Mouse (Mus musculus) hindbrain, embryonic 11.5 days (tissue): ENCODE measurements at regions not wholly inside any gene's neighbourhood (a gene's known extent, or its start where the extent isn't known, plus 50 kb on each side); places are given as distances from the start of the nearest gene placed in this dataset.
"Not testable (repeated sequence)": the region's sequence is repeated elsewhere in the genome, so short reads cannot be mapped to it uniquely, and the experiment has no call there.

Experiments
- ATAC-seq: fragments of 200-750 bp; cut with Nextera tagmentation; 2 replicates; pipeline ENCODE4 v1.8.0; 2017; ENCODE audit warnings: mild to moderate bottlenecking, moderate TSS enrichment, moderate library complexity; ENCODE audit not compliant: low FRiP score
- DNase-seq: peaks from one replicate; pipeline ENCODE4 v3.0.0-alpha.2; 2015; ENCODE audit warnings: low spot score
- H3K27ac ChIP-seq: fragments of 300-500 bp; sonication (generic); 2 replicates; pipeline ENCODE4 v1.5.1; 2014; ENCODE audit warnings: mild to moderate bottlenecking, low read depth, low read length
- H3K27me3 ChIP-seq: fragments of 300-500 bp; sonication (generic); 2 replicates; pipeline ENCODE4 v1.6.1; 2014; ENCODE audit warnings: mild to moderate bottlenecking, low read length, moderate library complexity, mixed read lengths; ENCODE audit not compliant: control insufficient read depth, insufficient read depth
- H3K36me3 ChIP-seq: fragments of 300-500 bp; sonication (generic); 2 replicates; pipeline ENCODE4 v1.6.1; 2014; ENCODE audit warnings: mild to moderate bottlenecking, low read length, moderate library complexity, mixed read lengths; ENCODE audit not compliant: control insufficient read depth, insufficient read depth
- H3K4me1 ChIP-seq: fragments of 300-500 bp; sonication (generic); replicated peaks from 2 replicates; pipeline ENCODE4 v1.6.1; 2014; ENCODE audit warnings: low read length, mixed read lengths; ENCODE audit not compliant: control insufficient read depth, insufficient read depth
- H3K4me2 ChIP-seq: fragments of 300-500 bp; sonication (generic); replicated peaks from 2 replicates; pipeline ENCODE4 v1.6.1; 2014; ENCODE audit warnings: mild to moderate bottlenecking, low read depth, low read length
- H3K4me3 ChIP-seq: fragments of 300-500 bp; sonication (generic); 2 replicates; pipeline ENCODE4 v1.5.1; 2014; ENCODE audit warnings: low read depth, low read length
- H3K9ac ChIP-seq: fragments of 300-500 bp; sonication (generic); 2 replicates; pipeline ENCODE4 v1.6.1; 2014; ENCODE audit warnings: low read depth, low read length
- H3K9me3 ChIP-seq: fragments of 300-500 bp; sonication (generic); 2 replicates; pipeline ENCODE4 v1.6.1; 2016; ENCODE audit warnings: low read length; ENCODE audit not compliant: control insufficient read depth
- WGBS: fragments of 180-500 bp; shearing (Covaris S2); extraction: QIAGEN DNeasy Blood & Tissue Kit; methylation state at CpG from one replicate; pipeline ENCODE4 v1.1.7; 2014; 5-methylcytosine and 5-hydroxymethylcytosine counted together

DNA sequence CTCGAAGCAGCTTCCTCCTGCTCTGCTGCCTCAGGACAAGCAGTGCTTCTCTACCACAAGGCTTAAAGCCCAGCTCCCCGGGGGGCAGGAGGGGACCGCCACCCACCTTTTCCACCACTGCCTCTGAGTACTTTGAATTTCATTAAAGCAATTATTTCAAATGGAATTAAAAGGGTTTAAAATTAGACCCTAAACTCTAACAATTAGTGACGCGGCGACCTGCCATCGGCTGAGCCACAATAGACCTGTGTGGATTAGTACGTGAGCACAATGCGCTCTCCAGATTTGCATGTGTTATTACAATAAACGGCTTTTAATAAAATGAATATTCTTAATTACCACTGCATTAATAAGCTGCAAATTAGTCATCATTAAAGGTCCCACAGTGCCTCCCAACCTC lies 242.5 kb downstream of the 3100002H09Rik start:
- DNase-seq, result no peak
- Histone ChIP-seq H3K27ac (no peak overlapping the region), H3K27me3 (no peaks in the 10 kb centered on the region)

DNA sequence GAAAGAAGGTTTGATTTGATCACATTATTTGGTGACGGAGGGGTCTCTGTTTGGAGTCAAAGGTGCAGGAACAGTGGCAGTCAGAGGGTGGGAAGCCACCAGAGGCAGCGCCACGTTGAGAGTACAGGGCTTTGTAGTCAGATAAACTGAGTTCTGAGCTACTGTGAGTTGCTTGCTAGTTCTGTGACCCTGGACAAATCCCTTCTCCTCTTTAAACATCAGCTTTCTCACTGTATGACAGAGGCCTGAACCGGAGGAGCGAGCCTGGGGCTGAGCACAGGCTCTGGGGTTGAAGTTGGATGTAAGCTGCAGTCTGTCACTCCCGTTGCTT lies 250.1 kb downstream of the 3100002H09Rik start:
- Histone ChIP-seq H3K27ac (no peak overlapping the region), H3K9ac (no peak overlapping the region; the same call in 1 of the 2 replicates), H3K4me1 (no peaks in the 10 kb centered on the region), H3K4me3 (no peak overlapping the region), H3K27me3 (peaks cover 10% of the 10 kb centered on the region), H3K9me3 (no peaks in the 10 kb centered on the region), H3K36me3 (no peaks in the 10 kb centered on the region), H3K4me2 (no peak overlapping the region)
- 44% methylated on average over 6 of the region's 6 CpGs for WGBS
- DNase-seq (no peak), ATAC-seq (no peak)

More for the DNA sequence above, 242.5 kb downstream of the 3100002H09Rik start:
- WGBS, result 80% methylated on average over 10 of the region's 10 CpGs
- H3K4me2 ChIP-seq, result no peak overlapping the region
- H3K9me3 ChIP-seq, result no peaks in the 10 kb centered on the region
- H3K4me1 ChIP-seq, result no peaks in the 10 kb centered on the region
- no peak for ATAC-seq
- no peaks in the 10 kb centered on the region for H3K36me3 ChIP-seq
- no peak overlapping the region for H3K9ac ChIP-seq
- no peak overlapping the region for H3K4me3 ChIP-seq

DNA sequence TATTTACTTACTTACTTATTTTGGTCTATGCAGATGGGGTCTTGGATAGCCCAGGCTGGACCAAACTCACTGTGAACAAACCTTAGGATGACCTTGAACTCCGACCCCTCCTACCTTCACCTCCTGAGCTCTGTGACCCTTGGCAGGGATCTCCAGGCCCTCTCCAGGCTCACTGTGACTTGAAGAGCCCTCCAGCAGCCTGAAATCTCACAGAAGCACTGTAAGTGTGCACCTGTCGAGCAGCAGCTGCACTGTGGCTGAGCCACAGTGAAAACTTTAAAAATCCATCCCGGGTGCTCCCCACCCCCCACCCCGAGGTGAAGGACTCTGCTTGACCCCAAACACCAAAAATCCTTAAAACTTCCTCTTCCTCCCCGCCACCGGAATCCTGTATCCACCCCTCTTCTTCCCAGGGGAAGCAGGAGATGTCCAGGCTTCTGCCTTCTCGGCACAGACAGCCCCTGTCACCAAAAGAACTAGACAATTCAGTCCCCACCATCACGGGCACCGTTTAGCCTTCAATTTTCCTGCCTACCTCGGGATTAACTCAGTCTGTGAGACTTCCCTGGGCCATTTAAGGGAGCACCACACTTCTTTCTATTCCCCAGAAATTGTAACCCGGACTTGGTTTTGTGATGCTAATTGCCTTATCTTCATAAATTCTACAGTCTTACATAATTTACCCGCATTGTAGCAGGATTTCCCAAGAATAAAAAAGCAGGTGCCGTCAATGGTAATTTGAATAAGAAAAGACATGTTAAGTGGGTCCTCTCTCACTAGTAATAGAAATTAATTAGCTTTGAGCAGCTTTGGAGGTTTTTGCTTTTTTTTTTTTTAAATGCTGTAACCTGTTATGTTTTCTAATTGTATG lies 250.7 kb downstream of the 3100002H09Rik start:
- no peaks in the 10 kb centered on the region for H3K4me1 ChIP-seq
- DNase-seq, result no peak
- no peak for ATAC-seq
- H3K4me2 ChIP-seq, result no peak overlapping the region
- no peak overlapping the region for H3K4me3 ChIP-seq
- no peaks in the 10 kb centered on the region for H3K9me3 ChIP-seq
- peaks cover 10% of the 10 kb centered on the region for H3K27me3 ChIP-seq
- H3K27ac ChIP-seq, result no peak overlapping the region
- no peaks in the 10 kb centered on the region for H3K36me3 ChIP-seq
- no peak overlapping the region for H3K9ac ChIP-seq
- 29% methylated on average over 13 of the region's 13 CpGs for WGBS

DNA sequence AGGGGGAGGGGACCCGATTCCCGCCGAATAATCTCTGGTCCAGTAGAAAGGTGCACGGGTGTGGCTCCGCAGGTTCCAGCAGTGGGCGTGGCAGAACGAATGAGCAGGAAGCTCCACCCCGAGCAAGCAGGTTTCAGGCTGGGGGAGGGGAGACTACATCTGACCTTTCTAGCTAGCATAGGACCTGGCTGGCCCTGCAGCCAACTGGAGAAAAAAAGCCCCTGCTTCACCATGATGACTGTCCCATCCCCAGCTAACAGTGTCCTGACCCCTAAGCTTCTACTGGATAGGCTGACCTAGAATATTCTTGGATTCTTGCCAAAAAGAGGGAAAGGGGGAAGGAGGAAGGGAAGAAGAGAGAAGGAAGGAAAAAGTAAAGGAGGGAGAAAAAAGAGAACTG lies 252.1 kb downstream of the 3100002H09Rik start:
- not testable (repeated sequence) for ATAC-seq, DNase-seq, H3K4me1 ChIP-seq, H3K9ac ChIP-seq, H3K36me3 ChIP-seq, H3K9me3 ChIP-seq, H3K4me3 ChIP-seq, H3K27ac ChIP-seq, H3K27me3 ChIP-seq, H3K4me2 ChIP-seq
- whole genome bisulfite sequencing, result 0% methylated on average over 1 of the region's 8 CpGs

DNA sequence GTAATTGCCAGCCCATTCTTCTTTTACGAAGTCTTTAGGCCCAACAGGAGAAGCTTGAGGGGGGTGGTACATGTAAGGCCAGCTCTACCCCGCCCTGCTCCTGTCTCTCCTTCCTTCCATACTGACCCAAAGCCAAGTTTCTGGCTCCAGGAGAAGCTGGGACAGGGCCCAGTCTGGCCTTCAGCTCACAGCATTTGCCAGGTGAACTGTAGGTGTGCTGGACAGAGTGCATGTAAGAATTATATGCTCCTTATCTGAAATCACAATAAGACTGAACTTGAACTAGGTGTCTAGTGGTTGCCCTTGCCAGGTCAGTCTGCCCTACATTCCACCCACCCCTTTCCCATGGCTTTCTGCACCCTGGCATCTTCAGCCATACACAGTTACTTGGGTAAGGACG lies 260.2 kb downstream of the 3100002H09Rik start:
- DNase-seq (no peak), ATAC-seq (no peak)
- Histone ChIP-seq H3K9me3 (no peaks in the 10 kb centered on the region), H3K9ac (no peak overlapping the region), H3K4me3 (no peak overlapping the region), H3K4me1 (no peaks in the 10 kb centered on the region), H3K27ac (no peak overlapping the region), H3K27me3 (no peaks in the 10 kb centered on the region), H3K36me3 (no peaks in the 10 kb centered on the region), H3K4me2 (no peak overlapping the region)
- WGBS, result 89% methylated on average over 3 of the region's 3 CpGs

DNA sequence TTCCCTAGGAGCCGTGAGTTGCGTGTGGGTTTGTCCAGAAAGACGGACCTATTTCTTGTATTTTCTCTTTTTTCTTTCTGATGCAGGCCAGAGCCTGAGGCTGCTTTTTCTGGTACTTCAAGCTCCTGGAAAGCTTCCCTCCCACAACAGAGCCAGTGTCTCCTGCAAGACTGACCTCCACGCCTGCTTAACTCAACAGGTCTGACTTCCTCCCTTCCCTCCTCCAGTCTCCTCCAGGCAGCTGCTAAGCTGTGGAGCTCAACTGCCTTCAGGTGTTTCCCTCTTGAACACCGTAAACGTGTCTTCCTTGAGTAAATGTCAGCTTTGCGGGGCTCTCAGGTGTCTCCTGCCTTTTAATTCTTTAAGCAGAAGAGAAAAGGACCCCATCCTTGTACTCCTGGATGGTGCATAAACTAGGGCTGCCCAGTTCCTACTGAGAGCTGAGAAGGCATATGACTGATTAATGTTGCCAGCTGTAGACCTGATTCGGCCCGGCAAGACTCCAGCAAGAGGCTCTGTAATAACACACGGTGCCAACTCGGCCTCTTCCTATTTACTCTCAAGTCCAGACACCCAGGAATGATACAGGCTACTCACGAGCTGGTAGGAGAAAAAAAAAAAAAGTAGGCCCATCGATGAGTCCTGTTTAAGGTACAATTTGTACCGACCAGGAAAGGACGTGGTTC lies 260.9 kb downstream of the 3100002H09Rik start:
- WGBS, result 81% methylated on average over 15 of the region's 15 CpGs
- H3K9me3 ChIP-seq, result no peaks in the 10 kb centered on the region
- H3K4me1 ChIP-seq, result no peaks in the 10 kb centered on the region
- no peak overlapping the region for H3K4me2 ChIP-seq
- no peak overlapping the region for H3K4me3 ChIP-seq
- H3K36me3 ChIP-seq, result no peaks in the 10 kb centered on the region
- no peak overlapping the region for H3K9ac ChIP-seq
- DNase-seq (no peak), ATAC-seq (no peak)
- H3K27me3 ChIP-seq, result no peaks in the 10 kb centered on the region
- H3K27ac ChIP-seq, result no peak overlapping the region

DNA sequence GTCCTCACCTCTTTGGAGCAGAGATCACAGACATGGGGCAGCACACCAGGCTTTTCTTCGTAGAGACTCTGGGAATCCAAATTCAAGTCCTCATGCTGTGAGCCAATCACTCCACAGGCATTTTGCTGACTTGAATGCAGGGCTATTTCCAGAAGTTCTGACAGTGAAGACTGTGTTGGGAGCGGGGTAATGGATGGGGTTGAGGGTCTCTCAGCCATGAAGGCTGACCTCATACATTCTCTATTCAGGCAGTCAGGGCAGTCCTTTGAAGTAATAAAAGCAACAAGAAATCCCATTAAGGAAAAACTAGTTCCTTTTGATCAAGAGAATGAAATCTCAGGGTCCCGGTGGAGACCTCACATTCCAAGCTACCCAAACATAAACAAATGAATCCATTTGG lies 261.5 kb downstream of the 3100002H09Rik start:
- 46% methylated on average over 3 of the region's 3 CpGs for WGBS
- no peak overlapping the region for H3K4me2 ChIP-seq

DNA sequence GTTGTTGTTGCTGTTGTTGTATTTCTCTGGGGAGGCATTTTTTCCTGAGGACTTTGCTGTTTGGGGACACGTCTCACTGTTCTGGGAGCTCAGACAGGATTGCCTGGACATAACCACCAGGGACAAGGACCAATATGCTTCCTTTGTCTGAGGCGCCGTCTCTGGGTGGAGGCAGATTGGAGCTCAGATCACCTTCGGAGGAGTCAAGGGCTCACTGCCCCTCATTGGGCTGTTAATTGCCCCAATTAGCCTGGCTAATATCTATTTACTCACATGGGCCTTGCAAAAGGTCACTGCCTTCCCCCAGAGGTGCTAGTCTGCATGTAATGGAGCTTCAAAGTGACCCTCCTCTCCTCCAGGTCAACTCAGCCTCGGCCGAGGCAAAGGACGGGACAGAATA lies 270.5 kb downstream of the 3100002H09Rik start:
- H3K36me3 ChIP-seq, result no peaks in the 10 kb centered on the region
- H3K9me3 ChIP-seq, result no peaks in the 10 kb centered on the region
- DNase-seq (no peak), ATAC-seq (no peak)
- no peak overlapping the region for H3K4me3 ChIP-seq
- WGBS, result 59% methylated on average over 7 of the region's 7 CpGs
- H3K4me2 ChIP-seq, result no peak overlapping the region
- no peak overlapping the region for H3K9ac ChIP-seq
- no peak overlapping the region for H3K27ac ChIP-seq
- no peaks in the 10 kb centered on the region for H3K27me3 ChIP-seq
- no peaks in the 10 kb centered on the region for H3K4me1 ChIP-seq

More for the DNA sequence above, 261.5 kb downstream of the 3100002H09Rik start:
- Histone ChIP-seq H3K4me3 (no peak overlapping the region), H3K9ac (no peak overlapping the region), H3K36me3 (no peaks in the 10 kb centered on the region), H3K27ac (no peak overlapping the region), H3K4me1 (no peaks in the 10 kb centered on the region), H3K27me3 (no peaks in the 10 kb centered on the region), H3K9me3 (no peaks in the 10 kb centered on the region)
- DNase-seq (no peak), ATAC-seq (no peak)

DNA sequence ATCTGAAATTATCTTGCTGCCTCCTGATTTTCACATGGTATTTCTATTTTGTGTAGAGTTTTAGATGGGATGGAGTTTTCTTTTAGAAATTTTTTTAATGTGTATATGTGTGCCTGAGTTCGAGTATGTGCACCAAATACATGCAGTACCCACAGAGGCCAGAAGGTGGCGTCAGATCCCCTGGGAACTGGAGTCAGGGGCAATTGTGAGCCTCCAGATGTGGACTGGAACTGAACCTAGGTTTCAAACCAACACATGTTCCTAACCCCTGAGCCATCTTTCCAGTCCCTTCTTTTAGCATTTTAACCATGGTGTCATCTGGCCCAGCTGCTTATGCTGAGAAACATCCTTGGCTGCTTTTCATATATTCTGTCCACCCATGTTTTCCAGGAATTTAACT lies 274.9 kb downstream of the 3100002H09Rik start:
- Histone ChIP-seq H3K9me3 (no peaks in the 10 kb centered on the region), H3K4me2 (no peak overlapping the region), H3K27me3 (no peaks in the 10 kb centered on the region), H3K36me3 (no peaks in the 10 kb centered on the region), H3K4me3 (no peak overlapping the region), H3K27ac (no peak overlapping the region), H3K9ac (no peak overlapping the region), H3K4me1 (no peaks in the 10 kb centered on the region)
- WGBS, result 77% methylated on average over 2 of the region's 2 CpGs
- DNase-seq (no peak), ATAC-seq (no peak)
